ENCODE assay signal across 8 mouse cellular contexts in genomic region chr4:128883379-128883781, GRCm38 (mm10). TPM values are rescaled to one million over a fixed set of nuclear protein-coding genes. Genes with fewer than 3 reads are reported as not detected.
A peak's percentile ranks its signal among the peaks of the same experiment; 100 is the strongest.
DNase-seq lines count a peak whose midpoint lies in the region; ATAC-seq lines count a peak whose summit lies in the region.

Gene Trim62, plus strand, starts transcription at chr4:128883580.

- peak within 1 kb of the TSS; percentile 95 for H3K4me2 ChIP-seq in hindbrain, embryonic 12.5 days (replicated peaks)

- peaks cover under 1% of the 10 kb centered on the region; the same call in 1 of the 2 replicates for H3K27me3 ChIP-seq in hindbrain, embryonic 12.5 days

- peak within 1 kb of the TSS; percentile 82 for H3K27ac ChIP-seq in hindbrain, embryonic 12.5 days

- ATAC-seq in hindbrain, embryonic 12.5 days (ENCODE audit: low FRiP score) = peak; percentile 61

- H3K36me3 ChIP-seq in hindbrain, embryonic 12.5 days = no peaks in the 10 kb centered on the region

- H3K4me1 ChIP-seq in hindbrain, embryonic 12.5 days = peaks cover 54% of the 10 kb centered on the region

- peak; percentile 81 for DNase-seq in Muller cell, postnatal 12 days (ENCODE audit: inconsistent ontology term)
- DNase-seq in cerebellum, adult 9-10 months = peak; percentile 84
- peak; percentile 47 to 56 for DNase-seq in frontal cortex, postnatal 14 days (ENCODE audit: low spot score in 2 of 2)
- peak; percentile 53 to 63 for DNase-seq in layer of hippocampus, postnatal 36 days
- DNase-seq in lung, postnatal 4 days = peak; percentile 88 to 91
- DNase-seq in right cerebral cortex, adult 18-20 months = peak; percentile 70
- peak; percentile 75 for DNase-seq in urinary bladder, adult 2 months (ENCODE audit: low spot score)

- peak within 1 kb of the TSS; percentile 77 for H3K4me3 ChIP-seq in hindbrain, embryonic 12.5 days

- 0% methylated on average over 36 of the region's 37 CpGs for WGBS in hindbrain, embryonic 12.5 days

- peak within 1 kb of the TSS; percentile 85 for H3K9ac ChIP-seq in hindbrain, embryonic 12.5 days

- H3K9me3 ChIP-seq in hindbrain, embryonic 12.5 days (replicated peaks) = 0 out of 2 replicates have a peak, but pooled peaks cover 5% of the 10 kb centered on the region

RNA-seq across cellular contexts. Expression of gene Trim62, which starts in this region (rescaled TPM):
- polyA plus RNA-seq in hindbrain, embryonic 12.5 days (2016; fragmentation: Nextera tagmentation; extraction: Ambion mirVana) = 21.5 and 24.9 TPM in 2 replicates
- total RNA-seq in layer of hippocampus, postnatal 36 days (2021) = 10 to 100 TPM; 13.9 to 14.2 TPM
- 23.4 and 30.0 TPM in 2 replicates for polyA plus RNA-seq in urinary bladder, adult 2 months (2012; rRNA removed)

Comparison
In these comparisons a context has a peak if more than half of its experiments do, and no peak if none do; other contexts are left out.
1. Peak in every context shown above with its lines: DNase-seq, ATAC-seq, H3K4me3 ChIP-seq and H3K27ac ChIP-seq.